Mouse (Mus musculus) testis, postnatal 10 days (tissue): ENCODE results near the gene Selenos.
"Not testable (repeated sequence)": the region's sequence is repeated elsewhere in the genome, so short reads cannot be mapped to it uniquely, and the experiment has no call there.

ENCODE experiments used
- DNase-seq: peaks from one replicate; pipeline ENCODE4 v3.0.0; 2021; ENCODE audit warnings: low spot score

Selenos gene

DNA sequence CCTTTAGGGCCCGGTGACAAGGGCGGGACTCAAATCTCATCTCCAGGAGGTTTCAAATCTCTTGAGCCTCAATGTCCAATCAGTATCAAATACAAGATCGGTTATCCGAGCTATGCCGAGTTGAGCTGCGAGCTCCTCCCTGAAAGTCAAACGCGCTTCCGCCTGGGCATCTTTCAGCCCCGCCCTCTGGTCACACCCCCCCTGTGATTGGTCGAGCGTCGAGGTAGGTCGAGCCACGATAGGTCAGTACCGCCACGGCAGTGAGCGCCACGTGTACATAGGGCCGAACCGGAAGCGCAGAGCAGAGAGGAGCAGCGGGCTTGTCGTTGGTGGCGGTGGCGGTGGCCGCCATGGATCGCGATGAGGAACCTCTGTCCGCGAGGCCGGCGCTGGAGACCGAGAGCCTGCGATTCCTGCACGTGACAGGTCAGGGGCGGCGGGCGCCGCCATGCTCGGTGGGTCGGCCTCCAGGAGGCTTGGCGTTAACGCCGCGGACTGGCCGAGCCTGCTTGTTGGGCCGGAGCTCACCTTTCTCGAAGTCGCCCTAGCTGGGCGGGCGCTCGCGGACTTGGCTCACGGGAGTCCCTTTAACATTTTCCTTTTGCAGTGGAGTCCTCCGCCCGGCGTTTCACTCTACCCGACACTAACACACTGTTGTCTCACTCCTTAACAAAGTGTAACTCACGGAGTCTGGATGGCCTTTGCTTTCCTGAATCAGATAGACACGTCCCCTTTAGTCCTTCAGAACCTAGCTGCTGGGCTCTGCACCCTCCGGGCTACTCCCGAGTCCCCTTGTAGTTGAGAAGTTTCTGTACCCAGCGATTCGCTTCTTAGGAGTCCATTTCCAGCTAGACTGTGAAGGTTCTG, at the start of gene Selenos:
Gene Selenos, plus strand, starts transcription at position 286 of the 867 bp plus-strand sequence.
- peak; percentile 97 for DNase-seq

DNA sequence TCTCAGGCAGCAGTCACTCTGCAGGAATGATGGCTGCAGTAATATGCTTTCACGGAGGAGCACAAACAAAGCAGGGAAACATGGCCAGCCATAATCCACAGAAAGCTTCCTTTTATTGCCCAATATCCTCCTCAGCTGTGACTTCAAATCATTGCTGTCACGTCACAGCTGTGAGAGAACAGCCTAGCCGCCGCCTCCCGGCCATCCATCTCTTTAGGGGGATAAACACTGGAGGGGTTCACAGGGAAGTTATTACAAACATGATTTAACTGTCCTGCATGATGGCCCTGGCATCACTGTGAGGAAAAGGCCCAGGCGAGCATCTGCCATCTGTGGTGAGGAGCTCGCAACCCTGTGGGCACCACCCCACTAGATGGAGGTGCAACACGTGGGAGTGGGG, 42.6 kb upstream of the Selenos start:
- DNase-seq = no peak

DNA sequence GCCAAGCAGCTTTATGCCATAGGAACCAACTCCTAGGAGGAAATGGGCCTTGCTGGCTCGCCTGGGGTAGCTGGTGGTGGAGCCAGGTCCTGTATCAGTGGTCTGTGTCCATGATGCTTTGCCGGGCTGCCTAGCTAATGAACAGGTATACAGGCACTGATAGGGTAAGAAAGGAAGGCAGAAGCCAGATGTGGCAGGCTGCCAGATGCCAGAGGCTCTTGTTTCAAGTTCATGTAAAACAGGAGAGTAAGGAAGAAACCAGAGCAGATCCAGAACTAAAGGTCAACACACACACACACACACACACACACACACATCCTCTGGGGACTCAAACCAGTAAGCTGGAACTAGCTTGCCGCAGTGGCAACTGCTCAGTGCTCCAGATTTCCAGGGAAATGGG, 41.2 kb upstream of the Selenos start:
- no peak for DNase-seq

DNA sequence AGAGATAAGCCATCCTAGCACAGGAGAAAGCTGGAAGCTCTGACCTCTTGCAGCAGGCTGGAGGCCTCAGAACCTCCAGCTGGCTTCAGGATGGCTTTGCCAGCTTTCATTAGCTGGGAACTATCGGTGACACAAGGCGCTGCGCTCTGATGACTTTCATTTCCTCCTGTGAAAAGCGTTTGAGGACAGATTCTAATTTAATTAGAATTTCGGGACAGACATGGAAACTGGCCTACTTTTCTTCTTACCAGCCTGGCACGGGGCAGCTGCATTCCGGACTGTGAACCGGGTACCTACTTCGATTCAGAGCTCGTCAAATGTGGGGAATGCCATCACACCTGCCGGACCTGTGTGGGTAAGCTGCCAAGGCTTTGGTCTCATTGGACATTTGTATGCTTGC, 40.7 kb upstream of the Selenos start:
- no peak for DNase-seq

DNA sequence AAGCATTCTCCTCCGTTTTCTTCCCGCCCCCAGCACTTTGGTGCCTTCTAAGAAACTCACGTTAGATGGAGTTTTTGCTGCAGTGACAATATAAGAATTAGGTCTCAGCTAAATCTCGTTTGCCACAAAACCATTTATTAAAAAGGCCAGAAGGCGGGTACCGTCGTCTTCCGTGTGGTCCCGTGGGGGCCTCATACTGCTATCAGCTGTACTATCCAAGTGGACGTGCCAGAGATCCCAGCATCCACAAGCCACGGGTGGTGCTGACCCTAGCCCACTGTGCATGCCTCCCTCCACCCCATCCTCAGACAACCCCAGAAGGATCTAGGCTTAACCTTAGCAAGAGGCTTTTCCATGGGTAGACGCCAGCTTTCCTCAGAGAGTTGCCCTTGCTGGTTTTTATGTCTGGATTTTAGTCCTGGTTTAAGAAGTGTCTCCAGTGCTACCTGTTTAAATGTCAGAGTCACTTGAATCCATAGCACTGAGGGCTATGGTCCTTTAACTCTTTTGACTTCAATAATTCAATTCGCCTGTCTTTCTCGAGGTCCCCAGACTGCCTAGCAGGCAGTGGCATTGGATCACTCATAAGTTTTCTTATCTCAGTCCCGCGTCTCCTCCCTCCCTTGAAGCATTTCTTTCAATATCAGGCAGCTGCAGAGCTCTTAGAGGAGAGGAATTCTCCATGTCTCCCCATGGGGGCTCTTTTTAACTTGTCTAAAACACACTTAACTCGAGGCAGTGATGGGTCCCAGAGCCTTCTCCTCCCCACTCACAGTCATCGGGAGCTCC, 39.2 kb upstream of the Selenos start:
- no peak for DNase-seq

DNA sequence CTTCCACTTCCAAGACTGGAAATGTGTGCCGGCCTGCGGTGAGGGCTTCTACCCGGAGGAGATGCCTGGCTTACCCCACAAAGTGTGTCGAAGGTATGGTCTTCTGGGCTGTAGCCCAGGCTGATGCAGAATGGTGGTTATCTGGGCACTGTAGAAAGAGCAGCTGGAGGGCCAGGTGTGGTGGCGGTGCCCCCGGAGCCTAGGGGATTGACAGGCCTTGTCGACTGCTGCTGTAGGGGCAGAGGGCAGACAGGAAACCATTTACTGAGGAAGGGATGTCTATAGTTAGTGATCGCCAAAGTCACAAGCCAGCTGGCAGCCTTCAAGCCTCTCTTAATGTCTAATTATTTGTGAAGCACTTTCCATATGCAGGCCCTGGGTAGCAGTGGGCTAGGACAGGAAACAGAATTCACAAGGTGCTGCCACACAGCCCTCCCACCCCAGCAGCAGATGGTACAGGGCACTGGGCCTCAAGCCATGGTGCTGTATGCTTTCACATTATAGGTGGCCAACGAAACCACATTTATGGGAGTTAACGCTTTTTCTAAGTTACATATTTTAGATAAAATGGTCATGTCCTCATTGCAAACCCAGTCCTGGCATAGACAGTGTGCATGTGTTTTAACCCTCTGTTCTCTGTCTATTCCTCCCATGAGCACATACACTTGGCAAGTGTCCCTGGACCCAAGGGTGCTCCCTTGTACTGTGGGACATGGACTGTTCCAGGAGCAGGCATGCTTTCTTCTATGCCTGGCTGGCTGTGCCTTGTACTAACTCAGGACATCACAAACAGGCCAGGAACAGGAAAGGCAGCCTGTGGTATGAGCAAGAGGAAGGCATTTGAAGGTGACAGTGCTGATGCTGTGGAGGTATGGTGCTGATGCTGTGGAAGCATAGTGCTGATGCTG, 35.6 kb upstream of the Selenos start, which contains the start of gene Gm45213:
Gene Gm45213, plus strand, starts transcription at position 51 of the 908 bp plus-strand sequence.
- no peak for DNase-seq

DNA sequence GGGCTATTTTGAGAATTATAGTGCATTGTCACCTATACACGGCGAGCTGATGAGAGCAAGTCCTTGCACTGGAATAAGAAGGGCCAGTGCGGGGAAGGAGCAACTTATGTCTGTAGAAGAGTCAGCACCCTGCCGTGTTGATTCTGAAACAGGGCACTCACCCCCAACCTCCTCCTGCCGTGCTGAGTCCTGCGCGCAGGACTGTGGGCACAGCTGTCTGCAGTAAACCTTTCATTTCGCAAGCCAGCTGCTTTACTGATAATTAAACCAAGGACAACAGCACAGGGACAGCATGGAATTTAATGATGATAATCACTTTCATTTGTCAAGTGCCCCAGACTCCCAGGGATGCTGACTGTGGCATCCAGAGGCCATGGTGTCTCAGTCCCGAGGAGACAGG, 34.8 kb upstream of the Selenos start:
- DNase-seq = no peak

DNA sequence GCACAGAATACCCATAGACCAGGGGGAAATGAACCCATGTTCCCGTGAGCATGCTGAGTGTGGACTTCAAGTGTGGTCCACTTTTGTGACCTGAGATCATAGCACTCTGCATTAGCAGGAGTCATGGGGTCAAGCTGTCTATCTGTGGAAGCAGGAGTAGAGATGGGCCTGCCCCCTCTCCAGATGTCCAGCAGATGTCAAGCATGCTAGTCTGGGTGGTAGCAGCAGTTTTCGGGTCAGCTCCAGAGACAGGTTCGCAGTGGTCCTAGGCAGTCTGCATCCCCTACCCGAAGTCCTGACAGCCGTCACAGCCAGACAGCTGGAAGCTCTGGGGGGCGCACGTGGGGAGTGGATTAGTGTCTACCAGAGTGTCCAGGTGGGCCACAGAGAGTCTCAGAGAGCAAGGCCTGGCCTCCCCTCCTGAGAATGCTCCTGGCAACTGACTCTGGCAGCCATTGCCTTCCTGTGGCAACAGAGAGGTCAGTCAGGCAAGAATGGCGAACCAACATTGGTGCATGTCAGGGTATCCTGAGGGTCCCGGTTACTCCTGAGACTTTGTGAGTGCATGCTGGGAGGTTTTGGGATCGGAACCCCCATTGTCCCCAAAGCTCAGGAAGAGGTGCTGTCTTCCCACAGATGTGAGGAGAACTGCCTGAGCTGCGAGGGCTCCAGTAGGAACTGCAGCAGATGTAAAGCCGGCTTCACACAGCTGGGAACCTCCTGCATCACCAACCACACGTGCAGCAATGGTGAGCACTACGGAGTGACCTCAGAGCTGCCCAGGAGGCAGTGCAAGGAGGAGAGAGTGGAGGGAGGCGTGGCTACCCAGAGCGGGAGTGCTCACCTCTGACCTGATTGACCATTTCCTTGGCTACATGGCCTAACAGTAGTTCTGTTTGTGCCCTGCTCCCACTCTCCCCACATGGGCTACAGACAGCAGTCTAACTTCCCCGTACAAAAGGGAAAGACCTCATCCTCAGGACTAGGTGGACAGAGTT, 32.2 kb upstream of the Selenos start:
- DNase-seq = no peak

DNA sequence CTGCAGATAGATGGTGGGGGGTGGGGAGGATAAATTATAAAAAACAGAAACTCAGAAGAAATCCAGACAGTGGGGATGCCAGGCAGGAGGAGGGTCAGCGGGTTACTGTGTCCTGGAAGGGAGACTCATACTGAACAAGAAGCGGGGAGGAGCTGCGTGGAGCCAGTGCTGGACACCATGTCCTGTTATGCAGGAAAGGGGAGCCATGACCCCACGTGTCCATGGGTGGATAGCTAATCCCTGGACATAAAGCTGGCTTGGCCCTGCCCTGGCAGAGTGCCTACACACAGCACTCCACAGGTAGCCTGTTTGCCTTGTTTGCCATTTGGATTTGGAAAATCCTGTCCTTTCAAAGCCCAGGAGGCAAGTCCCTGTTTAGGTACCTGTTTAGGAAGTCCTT, 31.5 kb upstream of the Selenos start:
- DNase-seq = no peak

DNA sequence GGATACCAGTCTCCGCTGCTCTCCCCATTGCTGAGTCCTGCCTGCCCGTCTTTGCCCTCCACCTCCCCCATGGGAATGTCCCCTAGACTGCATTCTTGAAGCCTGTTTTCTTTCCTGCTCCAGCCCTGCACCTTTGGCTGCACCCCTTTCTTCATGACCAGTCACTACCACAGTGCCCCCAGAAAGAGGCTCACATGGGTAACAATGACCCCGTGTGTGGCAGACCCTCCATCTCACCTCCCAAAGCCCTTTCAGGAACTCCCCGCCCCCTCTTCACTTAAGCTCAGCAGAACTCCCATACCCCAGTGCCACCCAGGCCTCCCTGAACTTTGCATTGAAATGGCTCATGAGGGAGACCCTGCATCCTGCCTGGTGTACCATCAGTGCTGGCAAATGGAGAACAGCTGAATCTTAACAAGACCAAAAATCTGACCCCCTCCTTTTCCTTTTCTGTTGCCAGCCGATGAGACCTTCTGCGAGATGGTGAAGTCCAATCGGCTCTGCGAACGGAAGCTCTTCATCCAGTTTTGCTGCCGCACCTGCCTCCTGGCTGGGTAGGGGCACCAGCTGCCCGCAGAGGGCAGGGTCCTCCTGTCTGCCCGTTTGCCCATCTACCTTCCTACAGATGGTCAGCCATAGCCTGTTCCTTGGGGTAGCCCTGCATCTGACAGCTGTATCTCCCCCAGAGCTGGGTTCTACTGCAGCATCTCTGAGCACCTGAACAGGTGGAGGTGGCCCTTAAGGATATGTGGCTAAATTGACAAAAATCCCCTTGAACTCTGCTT, 30.8 kb upstream of the Selenos start:
- no peak for DNase-seq

DNA sequence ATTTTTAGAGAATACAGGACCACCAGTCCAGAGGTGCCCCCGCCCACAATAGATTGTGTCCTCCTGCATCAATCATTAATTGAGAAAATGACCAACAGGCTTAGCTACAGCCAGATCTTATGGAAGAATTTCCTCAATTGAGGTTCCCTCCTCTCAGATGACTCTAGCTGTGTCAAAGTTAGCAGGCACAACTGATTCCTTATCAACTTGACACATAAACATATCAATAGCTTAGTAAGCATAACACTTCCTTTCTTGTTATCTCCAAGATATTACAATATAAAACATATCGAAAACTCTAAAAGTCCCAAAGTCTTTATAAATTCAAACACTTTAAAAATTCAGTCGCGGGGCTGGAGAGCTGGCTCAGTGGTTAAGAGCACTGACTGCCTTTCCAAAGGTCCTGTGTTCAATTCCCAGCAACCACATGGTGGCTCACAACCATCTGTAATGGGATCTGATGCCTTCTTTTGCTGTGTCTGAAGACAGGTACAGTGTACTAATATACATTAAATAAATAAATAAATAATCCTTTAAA, 25.4 kb upstream of the Selenos start:
- DNase-seq = no peak

DNA sequence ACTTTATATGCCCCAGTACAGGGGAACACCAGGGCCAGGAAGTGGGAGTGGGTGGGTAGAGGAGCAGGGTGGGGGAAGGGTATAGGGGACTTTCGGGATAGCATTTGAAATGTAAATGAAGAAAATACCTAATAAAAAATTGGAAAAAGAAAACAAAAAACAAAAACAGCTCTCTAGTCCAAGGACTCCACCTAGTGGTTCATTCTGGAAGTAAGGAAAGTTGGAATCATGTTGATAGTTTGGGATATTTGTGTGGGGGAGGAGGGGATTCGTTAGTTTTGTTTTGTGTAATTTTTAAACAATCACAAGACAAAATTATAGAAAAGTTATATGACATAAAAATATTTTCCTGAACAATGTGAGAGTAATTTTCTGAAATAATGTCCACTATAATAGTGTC, 24.1 kb upstream of the Selenos start:
- DNase-seq = not testable (repeated sequence)

DNA sequence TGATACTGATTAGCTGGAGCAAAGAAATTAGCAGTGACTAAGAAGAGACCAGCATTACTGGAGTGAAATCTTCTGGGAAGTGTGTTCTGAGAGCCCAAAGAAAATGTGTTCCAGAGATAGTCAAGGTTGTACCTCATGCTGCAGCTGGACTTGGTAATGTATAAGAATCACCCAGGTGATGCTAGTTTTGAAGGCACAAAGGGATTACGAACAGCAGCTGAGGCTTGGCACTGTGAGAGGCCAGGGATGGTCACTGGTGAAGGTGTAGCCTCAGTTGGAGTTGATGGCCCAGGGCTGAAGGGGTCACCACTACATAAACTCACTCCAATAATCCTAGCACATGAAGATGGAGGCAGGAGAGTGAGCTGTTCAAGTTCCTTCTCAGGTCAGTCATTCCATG, 20.7 kb upstream of the Selenos start, which contains the start of gene Snrpa1:
Gene Snrpa1, plus strand, starts transcription at position 301 of the 400 bp plus-strand sequence.
- no peak for DNase-seq

DNA sequence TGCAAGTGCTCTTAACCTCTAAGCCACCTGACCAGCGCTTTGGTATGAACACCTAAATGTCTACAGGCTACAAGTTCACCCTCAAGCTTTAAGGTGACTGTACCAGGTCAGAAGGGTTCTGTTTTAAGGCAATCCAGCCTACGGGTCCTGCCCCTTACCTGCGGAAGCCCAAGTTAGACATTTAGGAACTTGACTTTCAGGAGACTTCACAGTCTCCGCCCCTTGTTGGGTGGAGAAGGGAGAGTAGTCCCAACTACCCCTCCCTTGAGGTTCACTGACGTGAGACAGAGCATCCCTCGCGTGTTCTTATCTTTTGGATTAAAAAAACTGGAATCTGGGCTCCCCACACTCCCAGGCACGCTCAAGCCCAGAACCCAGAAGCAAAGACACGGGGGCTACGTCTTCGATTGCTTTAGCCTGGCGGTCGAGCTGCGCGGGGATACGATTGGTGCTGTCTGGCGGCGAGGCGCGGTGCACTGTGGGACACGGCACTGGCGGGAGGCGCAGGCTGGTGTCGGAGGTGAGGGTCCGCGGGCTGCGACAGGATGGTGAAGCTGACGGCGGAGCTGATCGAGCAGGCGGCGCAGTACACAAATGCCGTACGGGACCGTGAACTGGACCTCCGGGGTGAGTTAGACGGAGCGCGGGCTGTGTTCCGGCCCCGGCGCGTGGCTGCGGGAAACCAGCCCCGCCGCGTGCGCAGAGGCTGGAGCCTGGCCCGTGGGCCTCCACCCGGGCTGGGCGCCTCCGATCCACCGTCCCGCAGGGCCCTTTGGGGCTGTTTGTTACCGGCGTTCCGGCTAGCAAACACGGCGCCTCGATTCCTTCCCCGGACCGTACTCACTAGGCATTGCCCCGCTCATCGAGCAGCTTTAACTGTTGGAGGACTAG, 19.1 kb upstream of the Selenos start:
- DNase-seq = peak; percentile 92

DNA sequence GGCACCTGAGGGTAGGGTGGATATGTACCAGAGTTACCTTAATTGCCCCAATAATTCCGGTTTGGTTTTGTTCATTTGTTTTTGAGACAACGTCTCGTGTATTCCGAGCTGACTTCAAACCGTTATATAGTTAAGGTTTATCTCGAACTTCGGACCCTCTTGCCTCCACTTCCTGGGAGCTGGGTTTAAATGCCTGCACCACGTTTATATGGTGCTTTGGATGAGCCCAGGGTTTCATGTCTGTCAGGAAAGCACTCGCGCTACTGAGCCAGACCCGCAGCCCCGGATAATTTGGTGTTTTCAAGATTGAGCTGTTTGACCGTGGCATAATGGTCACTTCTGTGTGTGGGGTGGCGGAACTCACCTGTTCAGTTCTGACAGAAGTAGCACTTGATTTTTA, 18.4 kb upstream of the Selenos start:
- DNase-seq = no peak

DNA sequence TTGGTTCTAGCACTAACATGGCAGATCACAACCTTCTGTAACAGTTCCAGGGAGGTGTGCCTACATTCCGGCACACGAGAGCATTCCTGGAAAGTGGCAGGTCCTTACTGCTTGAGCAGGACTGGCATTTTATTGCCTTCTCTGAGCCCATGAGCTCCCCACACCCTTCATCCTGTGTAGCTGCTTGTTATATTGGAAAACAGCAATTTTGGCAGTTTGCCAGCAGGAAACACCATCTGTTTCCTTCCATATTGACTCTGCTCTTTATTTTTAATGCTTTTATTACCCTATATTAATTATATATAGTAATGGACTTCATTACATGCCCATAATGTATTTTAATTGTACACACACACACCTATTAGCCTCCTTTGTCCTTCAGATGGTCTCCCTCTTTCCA, 3.0 kb upstream of the Selenos start:
- no peak for DNase-seq

DNA sequence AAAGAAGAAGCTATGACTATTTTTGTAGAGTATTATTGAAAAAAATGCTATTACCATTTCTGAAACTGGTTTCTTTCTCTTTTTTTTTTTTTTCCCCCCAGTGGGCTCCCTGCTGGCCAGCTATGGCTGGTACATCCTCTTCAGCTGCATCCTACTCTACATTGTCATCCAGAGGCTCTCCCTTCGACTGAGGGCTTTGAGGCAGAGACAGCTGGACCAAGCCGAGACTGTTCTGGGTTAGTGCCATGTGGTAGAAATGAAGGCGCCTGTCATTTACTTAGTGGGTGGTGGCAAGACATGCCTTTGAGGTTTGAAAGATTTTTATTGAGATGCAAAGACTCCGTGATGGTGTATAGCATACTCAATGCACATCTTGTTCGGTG, 773 bp downstream of the Selenos start:
- no peak for DNase-seq

DNA sequence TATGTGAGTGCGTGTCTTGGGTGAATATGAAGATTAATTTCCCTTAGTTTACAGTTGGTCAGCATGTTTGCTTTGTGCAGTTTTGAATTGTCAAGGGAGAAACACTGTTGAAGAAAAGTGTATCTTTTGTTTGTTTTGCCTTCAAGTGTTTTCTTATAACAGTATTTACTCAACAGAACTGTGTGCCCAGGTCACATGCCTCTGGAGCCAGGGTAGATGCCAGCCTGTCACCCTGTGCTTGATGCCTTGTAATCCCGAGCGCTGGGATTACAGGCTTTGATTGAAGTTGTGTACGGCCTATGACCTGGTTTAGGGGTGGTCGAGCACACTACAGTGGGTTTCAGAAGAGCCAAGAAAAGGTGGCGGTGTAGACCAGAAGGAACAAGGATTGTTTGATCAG, 4.3 kb downstream of the Selenos start:
- DNase-seq = no peak

DNA sequence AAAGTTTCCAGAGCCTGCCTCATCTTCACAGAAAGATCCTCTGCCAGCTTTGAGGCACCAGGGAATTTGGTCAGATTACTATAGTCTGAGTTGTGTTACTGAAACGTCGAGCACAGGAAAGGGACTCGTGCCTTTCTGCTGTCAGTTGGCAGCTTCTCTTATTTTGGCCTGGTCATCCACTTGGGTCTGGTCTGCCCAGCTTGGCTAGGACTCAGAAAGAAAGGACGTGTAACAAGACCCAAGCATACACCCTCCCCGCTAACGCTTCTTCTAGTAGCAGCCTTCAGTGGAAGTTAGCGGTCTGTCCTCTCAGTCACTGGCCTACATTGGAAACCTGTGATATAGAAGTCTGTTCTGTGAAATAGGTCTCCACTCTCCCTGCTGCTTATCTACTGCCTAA, 5.1 kb downstream of the Selenos start:
- DNase-seq = no peak
